Comparison of ENCODE assay signal across 7 mouse cellular contexts in the genomic region with DNA sequence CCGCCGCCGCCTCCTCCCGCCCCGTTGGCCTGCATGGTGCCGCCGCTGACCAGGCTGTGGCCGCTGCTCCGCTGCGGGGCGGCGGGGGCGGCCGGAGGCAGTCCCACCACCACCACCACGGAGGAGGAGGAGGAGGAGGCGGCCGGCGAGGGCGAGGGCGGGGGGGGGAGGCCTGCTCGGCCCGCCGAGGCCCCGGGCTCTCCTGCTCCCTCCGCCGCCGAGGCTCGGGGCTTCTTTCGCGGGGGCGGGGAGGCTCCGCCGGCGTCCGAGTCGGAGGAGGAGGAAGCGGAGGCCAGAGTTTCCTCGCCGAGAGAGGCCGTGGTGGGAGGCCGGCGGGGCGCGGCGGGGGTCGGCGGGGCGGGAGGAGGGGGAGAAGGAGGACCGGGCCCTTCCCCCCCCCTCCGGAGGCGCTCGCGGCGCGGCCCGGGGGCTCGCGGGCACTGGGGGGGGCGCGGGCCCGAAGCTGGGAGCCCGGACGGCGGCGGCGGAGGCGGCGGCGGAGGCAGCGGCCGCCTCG. TPM values are rescaled to one million over a fixed set of nuclear protein-coding genes. Genes with fewer than 3 reads are reported as not detected.
DNase-seq lines count a peak whose midpoint lies in the region; ATAC-seq lines count a peak whose summit lies in the region.

No protein-coding gene starts in this region.

- 1% methylated on average over 23 of the region's 72 CpGs for WGBS in forebrain, embryonic 10.5 days
- WGBS in intestine, embryonic 16.5 days, result under 1% methylated on average over 28 of the region's 72 CpGs
- WGBS in midbrain, embryonic 10.5 days, result 2% methylated on average over 35 of the region's 72 CpGs

- DNase-seq in left cerebral cortex, postnatal 4 days, result peak; percentile 47
- DNase-seq in left cerebral cortex, postnatal 25 days (ENCODE audit: low spot score in 2 of 2), result no peak
- peak; percentile 44 for DNase-seq in NIH3T3 (ENCODE audit: low read depth)
- DNase-seq in forebrain, embryonic 10.5 days (ENCODE audit: extremely low spot score, low spot score), result no peak
- no peak for DNase-seq in midbrain, embryonic 10.5 days (ENCODE audit: low spot score)

- peak overlapping the region; percentile 76 for H3K4me2 ChIP-seq in intestine, embryonic 16.5 days (ENCODE audit: low read depth, low read length)

- H3K4me1 ChIP-seq in forebrain, embryonic 10.5 days, result peaks cover 37% of the 10 kb centered on the region
- peaks cover 16% of the 10 kb centered on the region for H3K4me1 ChIP-seq in intestine, embryonic 16.5 days (ENCODE audit: control insufficient read depth, insufficient read depth, low read length)
- H3K4me1 ChIP-seq in midbrain, embryonic 10.5 days, result peaks cover 33% of the 10 kb centered on the region

- peak overlapping the region; percentile 98 for H3K27ac ChIP-seq in forebrain, embryonic 10.5 days
- peak overlapping the region; percentile 94 for H3K27ac ChIP-seq in intestine, embryonic 16.5 days (ENCODE audit: low read length)
- H3K27ac ChIP-seq in midbrain, embryonic 10.5 days (replicated peaks), result peak overlapping the region; percentile 98

- intact Hi-C loops in left cerebral cortex, postnatal 4 days (cut with DNase I), result no loop called here
- intact Hi-C loops in left cerebral cortex, postnatal 25 days (cut with DNase I), result no loop called here

- peak overlapping the region; percentile 97 for H3K9ac ChIP-seq in intestine, embryonic 16.5 days (ENCODE audit: low read depth, low read length)

- peaks cover 29% of the 10 kb centered on the region for H3K36me3 ChIP-seq in forebrain, embryonic 10.5 days (replicated peaks)
- H3K36me3 ChIP-seq in intestine, embryonic 16.5 days (ENCODE audit: control insufficient read depth, insufficient read depth, low read length), result peaks cover 3% of the 10 kb centered on the region; the same call in 1 of the 2 replicates
- peaks cover 25% of the 10 kb centered on the region for H3K36me3 ChIP-seq in midbrain, embryonic 10.5 days

- H3K4me3 ChIP-seq in forebrain, embryonic 10.5 days, result peak overlapping the region; percentile 100
- peak overlapping the region; percentile 99 for H3K4me3 ChIP-seq in intestine, embryonic 16.5 days (ENCODE audit: low read length)
- peak overlapping the region; percentile 75 for H3K4me3 ChIP-seq in midbrain, embryonic 10.5 days

- H3K27me3 ChIP-seq in forebrain, embryonic 10.5 days (ENCODE audit: poor library complexity, severe bottlenecking), result no peaks in the 10 kb centered on the region
- no peaks in the 10 kb centered on the region for H3K27me3 ChIP-seq in intestine, embryonic 16.5 days (replicated peaks; ENCODE audit: control insufficient read depth, insufficient read depth, low read length)
- H3K27me3 ChIP-seq in midbrain, embryonic 10.5 days (ENCODE audit: low read depth, poor library complexity, severe bottlenecking), result no peaks in the 10 kb centered on the region

- H3K9me3 ChIP-seq in forebrain, embryonic 10.5 days, result no peaks in the 10 kb centered on the region
- no peaks in the 10 kb centered on the region for H3K9me3 ChIP-seq in intestine, embryonic 16.5 days (ENCODE audit: control insufficient read depth, low read length)
- no peaks in the 10 kb centered on the region for H3K9me3 ChIP-seq in midbrain, embryonic 10.5 days (replicated peaks)

- peak; percentile 39 for ATAC-seq in intestine, embryonic 16.5 days
- ATAC-seq in megakaryocyte progenitor cell, adult 5-6 weeks (replicated peaks; ENCODE audit: poor library complexity), result no peak

RNA-seq across cellular contexts. Expression of gene Wdr26, which starts 0.3 kb away (rescaled TPM):
- 100 to 1,000 TPM; 125 to 128 TPM for total RNA-seq in left cerebral cortex, postnatal 4 days (2021)
- 100 to 1,000 TPM; 106 to 119 TPM for total RNA-seq in left cerebral cortex, postnatal 25 days (2021)
- polyA plus RNA-seq in forebrain, embryonic 10.5 days (2016; fragmentation: Nextera tagmentation; extraction: Ambion mirVana), result 26.3 and 28.1 TPM in 2 replicates
- 22.4 and 25.5 TPM in 2 replicates for polyA plus RNA-seq in intestine, embryonic 16.5 days (2015; fragmentation: Nextera tagmentation; extraction: Ambion mirVana)
- 29.8 and 33.8 TPM in 2 replicates for polyA plus RNA-seq in midbrain, embryonic 10.5 days (2016; fragmentation: Nextera tagmentation; extraction: Ambion mirVana)
- total RNA-seq in megakaryocyte progenitor cell, adult 5-6 weeks (2015), result 124 and 137 TPM in 2 replicates
- total RNA-seq in megakaryocyte progenitor cell, adult 5-6 weeks (2017), result 105 and 114 TPM in 2 replicates

Comparison
In these comparisons a context has a peak if more than half of its experiments do, and no peak if none do; other contexts are left out.
1. DNase-seq: peak in left cerebral cortex, postnatal 4 days (single experiment) and NIH3T3 (single experiment); none in left cerebral cortex, postnatal 25 days (0 of 2), forebrain, embryonic 10.5 days (single experiment) and midbrain, embryonic 10.5 days (single experiment).
2. Peak in every context shown above with its lines, with median percentiles within 50 percentile points of each other: H3K27ac ChIP-seq and H3K4me3 ChIP-seq.